Mouse (Mus musculus): ENCODE data around the gene Gldc. TPM values are rescaled to one million over a fixed set of nuclear protein-coding genes. Genes with fewer than 3 reads are reported as not detected.

Gldc gene
- polyA plus RNA-seq, 1 experiment: 0.43 TPM

GRCm38 (mm10) chr19:30096186-30096585 is 79.0 kb downstream of the Gldc start:
- H3ac ChIP-seq (ENCODE audit: control insufficient read depth, insufficient read length, low read depth): no peak overlapping the region
- TF ChIP-seq CTCF (IDR thresholded peaks at IDR 0.05; ENCODE audit: control insufficient read depth, insufficient read depth, insufficient read length): no peak
- TF ChIP-seq USF1 (IDR thresholded peaks at IDR 0.05; ENCODE audit: low read depth): peak; percentile 61
- H3K36me3 ChIP-seq (ENCODE audit: control insufficient read depth, insufficient read depth): peaks cover 77% of the 10 kb centered on the region
- H3K79me3 ChIP-seq (ENCODE audit: low read depth): no peaks in the 10 kb centered on the region
- H3K79me2 ChIP-seq (ENCODE audit: control insufficient read depth, insufficient read depth): no peaks in the 10 kb centered on the region
- H3K4me3 ChIP-seq (ENCODE audit: insufficient read depth, poor library complexity, severe bottlenecking): no peak overlapping the region
- H3K27me3 ChIP-seq (ENCODE audit: control insufficient read depth, insufficient read depth, insufficient read length): no peaks in the 10 kb centered on the region

DNA sequence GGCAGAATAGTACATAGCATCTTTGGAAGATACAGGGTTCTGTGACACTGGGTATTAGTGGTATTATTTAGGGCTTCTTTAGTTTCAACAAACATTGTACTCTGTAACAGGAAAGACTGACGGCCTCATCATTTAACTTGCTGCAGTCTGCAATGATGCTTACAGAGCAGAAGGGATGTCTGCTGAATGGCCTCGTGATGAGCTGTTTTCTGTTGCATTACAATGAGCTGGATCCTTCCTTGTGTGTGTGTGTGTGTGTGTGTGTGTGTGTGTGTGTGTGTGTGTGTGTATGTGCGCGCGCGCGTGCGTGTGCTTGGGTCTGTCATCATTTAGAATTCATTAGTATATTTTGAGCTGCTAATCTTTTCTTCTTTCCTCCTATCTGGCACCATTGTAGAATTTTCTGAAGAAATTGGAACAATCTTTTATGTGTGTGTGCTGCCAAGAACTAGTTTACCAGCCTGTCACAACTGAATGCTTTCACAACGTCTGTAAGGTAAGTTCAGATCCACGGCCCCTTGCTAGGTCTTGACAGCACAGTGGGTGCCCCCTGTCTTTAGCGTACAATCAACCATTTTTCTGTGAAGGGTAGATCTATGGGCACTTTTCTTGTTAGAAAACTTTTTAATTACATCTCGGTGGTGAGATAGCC is 83.5 kb downstream of the Gldc start:
- no peaks in the 10 kb centered on the region for H3K79me2 ChIP-seq (ENCODE audit: control insufficient read depth, insufficient read depth)
- no peaks in the 10 kb centered on the region for H3K27me3 ChIP-seq (ENCODE audit: control insufficient read depth, insufficient read depth, insufficient read length)
- no peak overlapping the region for H3ac ChIP-seq (ENCODE audit: control insufficient read depth, insufficient read length, low read depth)
- no peaks in the 10 kb centered on the region for H3K79me3 ChIP-seq (ENCODE audit: low read depth)
- TF ChIP-seq USF1 (IDR thresholded peaks at IDR 0.05; ENCODE audit: low read depth): no peak
- TF ChIP-seq MAX (IDR thresholded peaks at IDR 0.05): no peak
- TF ChIP-seq MYOG (IDR thresholded peaks at IDR 0.05; ENCODE audit: control insufficient read depth, extremely low read depth, insufficient read length): no peak
- no peak for TF ChIP-seq FOSL1 (IDR thresholded peaks at IDR 0.05; ENCODE audit: insufficient read depth, low read length, poor library complexity, severe bottlenecking)
- no peak for TF ChIP-seq CEBPB (IDR thresholded peaks at IDR 0.05; ENCODE audit: low read depth)
- no peak for TF ChIP-seq CTCF (IDR thresholded peaks at IDR 0.05; ENCODE audit: control insufficient read depth, insufficient read depth, insufficient read length)
- no peak for TF ChIP-seq MYOD1 (IDR thresholded peaks at IDR 0.05; ENCODE audit: control insufficient read depth, insufficient read length, low read depth)
- no peak overlapping the region for H3K4me3 ChIP-seq (ENCODE audit: insufficient read depth, poor library complexity, severe bottlenecking)
- peaks cover 95% of the 10 kb centered on the region for H3K36me3 ChIP-seq (ENCODE audit: control insufficient read depth, insufficient read depth)

DNA sequence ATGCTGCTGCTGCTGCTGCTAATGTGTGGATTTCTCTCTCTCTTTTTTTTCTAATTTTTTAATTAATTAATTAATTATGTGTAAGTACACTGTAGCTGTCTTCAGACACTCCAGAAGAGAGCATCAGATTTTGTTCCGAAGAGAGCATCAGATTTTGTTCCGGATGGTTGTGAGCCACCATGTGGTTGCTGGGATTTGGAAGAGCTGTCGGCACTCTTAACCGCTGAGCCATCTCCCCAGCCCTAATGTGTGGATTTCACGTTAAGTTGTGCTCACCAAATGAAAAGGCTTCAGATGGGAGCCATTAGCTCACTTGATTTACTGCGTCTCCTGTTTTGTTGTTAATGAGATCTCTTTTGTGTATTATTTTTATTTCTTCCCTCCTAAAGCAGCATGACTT is 85.1 kb downstream of the Gldc start:
- H3K79me3 ChIP-seq (ENCODE audit: low read depth): peaks cover 2% of the 10 kb centered on the region
- no peak for TF ChIP-seq MYOD1 (IDR thresholded peaks at IDR 0.05; ENCODE audit: control insufficient read depth, insufficient read length, low read depth)
- TF ChIP-seq CTCF (IDR thresholded peaks at IDR 0.05; ENCODE audit: control insufficient read depth, insufficient read depth, insufficient read length): no peak
- no peak for TF ChIP-seq CEBPB (IDR thresholded peaks at IDR 0.05; ENCODE audit: low read depth)
- TF ChIP-seq USF1 (IDR thresholded peaks at IDR 0.05; ENCODE audit: low read depth): no peak
- no peak for TF ChIP-seq FOSL1 (IDR thresholded peaks at IDR 0.05; ENCODE audit: insufficient read depth, low read length, poor library complexity, severe bottlenecking)
- TF ChIP-seq MYOG (IDR thresholded peaks at IDR 0.05; ENCODE audit: control insufficient read depth, extremely low read depth, insufficient read length): no peak
- no peak for TF ChIP-seq MAX (IDR thresholded peaks at IDR 0.05)
- H3K27me3 ChIP-seq (ENCODE audit: control insufficient read depth, insufficient read depth, insufficient read length): no peaks in the 10 kb centered on the region
- no peaks in the 10 kb centered on the region for H3K79me2 ChIP-seq (ENCODE audit: control insufficient read depth, insufficient read depth)
- H3K4me3 ChIP-seq (ENCODE audit: insufficient read depth, poor library complexity, severe bottlenecking): no peak overlapping the region
- peaks cover 99% of the 10 kb centered on the region for H3K36me3 ChIP-seq (ENCODE audit: control insufficient read depth, insufficient read depth)
- no peak overlapping the region for H3ac ChIP-seq (ENCODE audit: control insufficient read depth, insufficient read length, low read depth)

- Histone ChIP-seq H3K36me3 (ENCODE audit: control insufficient read depth, insufficient read depth) (peaks cover 21% of the 10 kb centered on the region), H3K79me3 (ENCODE audit: low read depth) (peaks cover 84% of the 10 kb centered on the region), H3K27me3 (ENCODE audit: control insufficient read depth, insufficient read depth, insufficient read length) (no peaks in the 10 kb centered on the region), H3K4me3 (ENCODE audit: insufficient read depth, poor library complexity, severe bottlenecking) (no peak overlapping the region), H3ac (ENCODE audit: control insufficient read depth, insufficient read length, low read depth) (no peak overlapping the region), H3K79me2 (ENCODE audit: control insufficient read depth, insufficient read depth) (peaks cover 99% of the 10 kb centered on the region)
- TF ChIP-seq MYOD1 (IDR thresholded peaks at IDR 0.05; ENCODE audit: control insufficient read depth, insufficient read length, low read depth): no peak
- no peak for TF ChIP-seq CEBPB (IDR thresholded peaks at IDR 0.05; ENCODE audit: low read depth)
- TF ChIP-seq MYOG (IDR thresholded peaks at IDR 0.05; ENCODE audit: control insufficient read depth, extremely low read depth, insufficient read length): no peak
- TF ChIP-seq CTCF (IDR thresholded peaks at IDR 0.05; ENCODE audit: control insufficient read depth, insufficient read depth, insufficient read length): no peak
- TF ChIP-seq USF1 (IDR thresholded peaks at IDR 0.05; ENCODE audit: low read depth): no peak
- no peak for TF ChIP-seq FOSL1 (IDR thresholded peaks at IDR 0.05; ENCODE audit: insufficient read depth, low read length, poor library complexity, severe bottlenecking)
- TF ChIP-seq MAX (IDR thresholded peaks at IDR 0.05): no peak
Measured at GRCm38 (mm10) chr19:30065797-30066196, 109.4 kb downstream of the Gldc start.

DNA sequence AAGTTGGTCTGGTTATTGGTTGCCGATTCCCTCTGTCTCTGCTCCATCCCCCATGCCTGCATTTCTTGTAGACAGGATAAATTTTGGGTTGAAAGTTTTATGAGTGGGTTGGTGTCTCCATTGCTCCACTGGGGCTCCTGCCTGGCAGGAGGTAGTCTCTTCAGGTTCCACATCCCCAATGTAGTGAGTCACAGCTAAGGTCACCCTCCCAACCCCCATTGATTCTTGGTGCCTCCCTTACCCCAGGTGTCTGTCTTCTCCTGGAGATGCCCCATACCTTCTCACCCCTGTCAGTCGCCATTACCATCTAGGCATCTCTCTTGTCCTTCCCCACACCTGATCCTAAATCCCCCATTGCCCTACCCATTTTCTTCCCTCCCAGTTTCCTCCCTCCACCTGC is 121.0 kb downstream of the Gldc start:
- peaks cover 100% of the 10 kb centered on the region for H3K79me2 ChIP-seq (ENCODE audit: control insufficient read depth, insufficient read depth)
- no peak overlapping the region for H3ac ChIP-seq (ENCODE audit: control insufficient read depth, insufficient read length, low read depth)
- H3K36me3 ChIP-seq (ENCODE audit: control insufficient read depth, insufficient read depth): peaks cover 54% of the 10 kb centered on the region
- no peaks in the 10 kb centered on the region for H3K27me3 ChIP-seq (ENCODE audit: control insufficient read depth, insufficient read depth, insufficient read length)
- H3K79me3 ChIP-seq (ENCODE audit: low read depth): peaks cover 86% of the 10 kb centered on the region
- no peak overlapping the region for H3K4me3 ChIP-seq (ENCODE audit: insufficient read depth, poor library complexity, severe bottlenecking)
- TF ChIP-seq MAX (IDR thresholded peaks at IDR 0.05) (no peak), CTCF (IDR thresholded peaks at IDR 0.05; ENCODE audit: control insufficient read depth, insufficient read depth, insufficient read length) (no peak), MYOD1 (IDR thresholded peaks at IDR 0.05; ENCODE audit: control insufficient read depth, insufficient read length, low read depth) (no peak), FOSL1 (IDR thresholded peaks at IDR 0.05; ENCODE audit: insufficient read depth, low read length, poor library complexity, severe bottlenecking) (no peak), CEBPB (IDR thresholded peaks at IDR 0.05; ENCODE audit: low read depth) (no peak), MYOG (IDR thresholded peaks at IDR 0.05; ENCODE audit: control insufficient read depth, extremely low read depth, insufficient read length) (no peak), USF1 (IDR thresholded peaks at IDR 0.05; ENCODE audit: low read depth) (no peak)

DNA sequence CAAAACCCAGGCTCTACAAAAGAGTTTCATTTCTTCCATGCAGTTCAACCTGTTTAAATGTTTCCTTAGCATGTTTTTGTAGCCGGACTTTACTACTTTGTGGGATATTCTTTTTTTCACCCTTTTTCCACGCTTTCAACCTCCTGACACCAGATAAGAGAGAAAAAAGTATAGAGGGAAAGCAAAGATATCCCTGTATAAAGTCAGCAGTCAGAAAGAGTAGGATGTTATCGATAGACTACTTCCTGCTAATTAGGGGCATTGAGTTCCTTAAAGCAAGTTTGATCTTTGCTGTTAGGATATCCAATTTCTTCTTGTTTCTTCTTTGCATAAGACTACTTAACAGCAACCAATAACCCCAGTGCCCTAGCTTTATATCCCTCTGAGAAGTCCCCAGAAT is 123.8 kb downstream of the Gldc start:
- peaks cover 100% of the 10 kb centered on the region for H3K79me2 ChIP-seq (ENCODE audit: control insufficient read depth, insufficient read depth)
- no peaks in the 10 kb centered on the region for H3K27me3 ChIP-seq (ENCODE audit: control insufficient read depth, insufficient read depth, insufficient read length)
- no peak overlapping the region for H3K4me3 ChIP-seq (ENCODE audit: insufficient read depth, poor library complexity, severe bottlenecking)
- TF ChIP-seq MYOD1 (IDR thresholded peaks at IDR 0.05; ENCODE audit: control insufficient read depth, insufficient read length, low read depth) (no peak), MYOG (IDR thresholded peaks at IDR 0.05; ENCODE audit: control insufficient read depth, extremely low read depth, insufficient read length) (no peak), USF1 (IDR thresholded peaks at IDR 0.05; ENCODE audit: low read depth) (no peak), MAX (IDR thresholded peaks at IDR 0.05) (no peak), CTCF (IDR thresholded peaks at IDR 0.05; ENCODE audit: control insufficient read depth, insufficient read depth, insufficient read length) (no peak), CEBPB (IDR thresholded peaks at IDR 0.05; ENCODE audit: low read depth) (no peak), FOSL1 (IDR thresholded peaks at IDR 0.05; ENCODE audit: insufficient read depth, low read length, poor library complexity, severe bottlenecking) (no peak)
- peaks cover 91% of the 10 kb centered on the region for H3K79me3 ChIP-seq (ENCODE audit: low read depth)
- no peak overlapping the region for H3ac ChIP-seq (ENCODE audit: control insufficient read depth, insufficient read length, low read depth)
- peaks cover 61% of the 10 kb centered on the region for H3K36me3 ChIP-seq (ENCODE audit: control insufficient read depth, insufficient read depth)
